14 mouse cellular contexts compared by ENCODE assay signal in the genomic region with DNA sequence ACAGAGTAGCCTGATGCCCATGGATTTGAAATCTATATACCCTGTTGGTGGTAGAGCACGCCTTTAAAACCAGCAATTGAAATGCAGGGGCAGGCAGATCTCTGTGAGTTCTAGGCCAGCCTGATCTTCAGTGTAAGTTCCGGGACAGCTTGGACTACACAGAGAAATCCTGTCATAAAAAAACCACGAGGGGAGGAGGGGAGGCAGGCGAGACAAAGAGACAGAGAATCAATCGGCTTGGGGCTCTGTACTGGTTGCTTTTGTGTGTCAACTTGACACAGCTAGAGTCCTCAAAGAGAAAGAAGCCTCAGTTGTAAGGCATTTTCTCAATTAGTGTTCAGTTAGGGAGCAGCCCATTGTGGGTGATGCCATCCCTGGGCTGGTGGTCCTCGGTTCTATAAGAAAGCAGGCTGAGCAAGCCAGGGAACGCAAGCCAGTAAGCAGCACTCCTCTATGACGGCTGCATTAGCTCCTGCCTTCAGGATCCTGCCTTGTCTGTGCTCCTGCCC.
"Had no signal": no experiment of that assay in that cellular context is flagged by ENCODE, and none has a peak within 500 bp of the region (broad histone marks: within the 10 kb centered on the region; RNA-seq: fewer than 3 reads in every experiment).

No protein-coding gene starts in this region.

- H3K27ac ChIP-seq: limb, embryonic 12.5 days; liver, embryonic 13.5 days; lung, embryonic 15.5 days; macrophage; stomach, postnatal 0 days had no signal

- H3K4me2 ChIP-seq: limb, embryonic 12.5 days; liver, embryonic 13.5 days; lung, embryonic 15.5 days had no signal

- H3K27me3 ChIP-seq: limb, embryonic 12.5 days; liver, embryonic 13.5 days; lung, embryonic 15.5 days; megakaryocyte, embryonic 14.5 days had no signal

- H3K36me3 ChIP-seq: limb, embryonic 12.5 days; liver, embryonic 13.5 days; lung, embryonic 15.5 days had no signal

- H3K9ac ChIP-seq: limb, embryonic 12.5 days; liver, embryonic 13.5 days; liver, postnatal 0 days; lung, embryonic 15.5 days had no signal

- ATAC-seq: liver, postnatal 0 days had no signal

- H3K4me1 ChIP-seq: liver, embryonic 13.5 days had no signal

- H3K9me3 ChIP-seq: limb, embryonic 12.5 days; liver, embryonic 13.5 days; lung, embryonic 15.5 days; megakaryocyte, embryonic 14.5 days had no signal

- DNase-seq: kidney, adult 8-10 months; kidney, postnatal 25 days; liver; liver, embryonic 13.5 days; liver, postnatal 0 days; lung, postnatal 14 days; midbrain, embryonic 14.5 days; right cerebral cortex, postnatal 14 days; thymus, postnatal 4 days had no signal

- H3K4me3 ChIP-seq: limb, embryonic 12.5 days; liver, embryonic 13.5 days; lung, embryonic 15.5 days; megakaryocyte, embryonic 14.5 days had no signal
